Mouse (Mus musculus) brain, adult 2 months (tissue): ENCODE results near the gene Malrd1.
A peak's percentile ranks its signal among the peaks of the same experiment; 100 is the strongest.

Experiments
- DNase-seq: peaks from one replicate; pipeline ENCODE4 v3.0.0; 2011; ENCODE audit warnings: low read depth, low spot score

Gene Malrd1

DNA sequence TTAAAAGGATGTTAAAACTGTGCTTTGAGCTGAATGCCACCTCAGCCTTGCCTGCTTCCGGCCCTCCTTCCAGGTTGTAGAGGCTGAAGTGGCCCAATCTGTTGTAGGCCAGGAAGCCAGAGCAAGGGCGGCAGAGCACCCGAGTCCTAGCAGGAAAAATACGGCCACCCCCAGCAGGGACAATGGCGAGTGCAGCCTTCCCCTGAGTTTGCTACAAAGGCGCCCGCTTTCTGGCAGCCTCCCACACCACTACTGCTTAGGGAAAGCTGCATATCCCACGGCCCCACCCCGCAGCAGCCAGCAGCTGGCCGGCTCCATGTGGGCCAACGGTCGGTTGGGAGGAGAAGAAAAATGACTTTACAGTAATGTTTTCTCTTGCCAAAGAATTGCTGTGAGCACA is 503.5 kb downstream of the Malrd1 start:
- DNase-seq = no peak

- no peak for DNase-seq
Measured at GRCm38 (mm10) chr2:16031559-16031958, 505.3 kb downstream of the Malrd1 start.

DNA sequence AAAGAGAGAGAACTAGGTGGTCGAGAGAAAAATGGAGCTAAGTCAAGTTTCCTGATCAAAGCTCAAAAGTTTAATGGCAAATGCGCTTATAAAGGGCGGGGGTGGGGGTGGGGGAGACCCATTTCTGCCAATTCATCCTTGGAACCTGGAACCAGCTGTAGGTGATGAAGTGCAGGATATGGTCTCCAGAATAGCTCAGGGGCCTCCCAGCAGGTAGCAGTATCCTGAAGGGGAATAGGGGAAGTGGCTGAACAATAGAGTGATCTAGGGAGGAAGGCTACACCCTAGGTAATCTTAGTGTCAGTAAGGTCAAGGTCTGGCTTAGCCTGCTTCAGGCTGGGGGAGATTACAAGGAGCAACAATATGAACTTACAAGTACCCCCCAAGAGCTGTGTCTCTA is 506.5 kb downstream of the Malrd1 start:
- DNase-seq = no peak

DNA sequence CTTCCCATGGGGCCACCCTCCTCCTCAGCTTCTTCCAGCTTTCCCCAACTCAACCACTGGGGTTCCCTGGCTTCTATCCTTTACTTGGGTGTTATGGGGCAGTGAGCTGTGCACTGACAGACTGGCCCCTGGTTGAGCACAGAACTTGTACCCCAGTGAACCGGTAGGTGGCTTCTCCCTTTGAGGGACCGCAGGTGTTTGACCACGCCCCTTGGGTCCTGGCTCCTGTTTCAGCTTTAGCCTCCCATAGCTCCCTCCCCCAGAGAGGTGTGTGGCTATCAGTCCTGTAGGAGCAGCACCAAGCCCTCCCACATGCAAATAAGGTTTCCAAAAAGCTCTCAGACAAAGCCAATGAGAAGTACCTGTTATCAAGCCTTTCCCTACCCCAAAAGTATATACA is 584.4 kb downstream of the Malrd1 start:
- no peak for DNase-seq

DNA sequence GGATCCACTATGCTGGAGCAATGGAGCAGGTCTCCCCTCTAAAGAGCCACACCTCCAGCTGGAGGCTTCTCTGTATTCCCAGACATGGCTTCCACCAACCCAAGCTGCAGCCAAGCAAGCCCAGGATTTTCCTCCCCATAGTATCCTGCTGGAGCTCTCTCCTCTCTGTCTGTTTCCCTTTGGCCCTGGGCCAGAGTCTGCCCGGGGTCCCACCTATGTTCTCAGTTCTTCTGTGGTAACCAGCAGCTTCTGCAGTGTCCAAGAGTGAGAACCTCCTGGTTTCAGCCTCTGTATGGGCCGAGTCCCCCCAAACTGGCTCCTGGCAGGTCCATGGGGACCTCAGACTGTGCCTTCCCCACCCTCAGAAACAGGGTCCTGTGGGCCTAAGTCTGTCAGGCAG is 587.1 kb downstream of the Malrd1 start:
- DNase-seq = no peak

GRCm38 (mm10) chr2:16147999-16148398 is 621.7 kb downstream of the Malrd1 start:
- DNase-seq = no peak

GRCm38 (mm10) chr2:16152623-16153022 is 626.3 kb downstream of the Malrd1 start:
- DNase-seq = no peak

DNA sequence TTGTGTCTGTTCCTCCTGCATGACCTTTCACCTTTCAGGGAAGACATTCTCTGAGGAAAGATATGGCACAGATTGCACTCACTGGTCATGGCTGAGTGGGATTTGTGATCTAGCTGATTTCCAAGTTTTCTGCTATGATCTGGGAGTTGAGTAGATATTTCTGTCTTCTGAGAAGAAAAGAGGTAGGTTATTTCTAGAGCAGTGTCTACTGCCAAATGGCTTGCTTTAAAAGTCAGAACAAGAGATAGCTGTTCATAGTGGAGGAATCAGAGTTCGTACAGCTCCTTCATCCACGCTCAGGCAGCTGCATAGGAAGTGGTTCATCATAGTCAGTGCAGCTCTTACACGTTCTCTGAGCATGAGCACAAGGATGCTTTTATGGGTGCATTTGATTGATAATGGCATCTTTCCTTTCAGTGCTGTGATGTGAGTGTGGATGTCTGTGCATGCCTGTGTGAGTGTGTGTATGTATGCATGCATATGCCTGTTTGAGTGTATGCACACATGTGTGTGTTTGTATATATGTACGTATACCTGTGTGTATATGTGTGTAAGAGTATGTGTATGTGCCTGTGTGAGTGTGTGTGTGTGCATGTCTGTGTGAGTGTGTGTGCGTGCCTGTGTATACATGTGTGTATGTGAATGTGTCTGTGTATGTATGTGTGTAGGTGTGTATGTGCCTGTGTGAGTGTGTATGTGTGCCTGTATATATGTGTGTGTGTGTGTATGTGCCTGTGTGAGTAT is 637.1 kb downstream of the Malrd1 start:
- peak; percentile 67 for DNase-seq

GRCm38 (mm10) chr2:16168611-16169010 is 642.3 kb downstream of the Malrd1 start:
- no peak for DNase-seq

GRCm38 (mm10) chr2:16172086-16172485 is 645.8 kb downstream of the Malrd1 start:
- DNase-seq = no peak

GRCm38 (mm10) chr2:16173355-16173754 is 647.1 kb downstream of the Malrd1 start:
- DNase-seq = no peak

DNA sequence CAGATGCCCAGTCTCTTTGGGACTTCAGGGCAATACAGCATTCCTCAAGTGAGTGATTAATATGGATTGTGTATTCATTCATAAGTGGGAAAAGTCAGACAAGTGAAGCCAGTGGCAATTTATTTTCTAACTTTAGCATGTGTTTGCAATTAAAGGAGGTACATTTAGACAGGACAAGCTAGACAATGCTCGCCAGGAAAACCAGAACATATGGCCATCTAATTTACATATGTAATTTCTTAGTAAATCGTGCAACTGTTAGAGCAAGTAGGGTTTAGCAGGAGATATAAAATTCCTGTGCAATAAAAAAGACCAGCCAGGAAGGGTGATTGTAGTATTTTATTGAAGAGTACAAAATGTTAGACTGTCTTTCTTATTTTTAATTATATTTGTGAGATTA is 655.9 kb downstream of the Malrd1 start:
- DNase-seq = peak; percentile 60

GRCm38 (mm10) chr2:16183158-16183557 is 656.9 kb downstream of the Malrd1 start:
- DNase-seq = no peak

DNA sequence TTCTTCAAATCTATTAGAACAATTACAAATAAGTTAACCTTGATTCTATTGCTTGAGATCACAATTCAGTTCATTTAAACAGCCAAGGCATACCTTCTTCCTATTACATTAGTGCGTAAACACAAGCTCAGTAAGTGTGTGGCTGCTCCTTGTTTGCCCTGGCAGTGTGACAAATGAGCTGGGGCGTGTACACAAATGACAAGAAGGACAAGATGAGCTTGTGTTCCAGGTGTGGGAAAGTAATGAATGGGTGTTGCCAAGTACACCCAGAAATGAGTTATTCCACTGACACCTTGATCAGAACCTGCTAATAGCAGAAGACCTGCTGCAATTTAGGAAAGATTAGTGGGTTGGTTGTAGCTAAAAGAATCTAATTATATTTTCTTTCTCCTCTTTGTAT is 683.7 kb downstream of the Malrd1 start:
- DNase-seq = no peak

DNA sequence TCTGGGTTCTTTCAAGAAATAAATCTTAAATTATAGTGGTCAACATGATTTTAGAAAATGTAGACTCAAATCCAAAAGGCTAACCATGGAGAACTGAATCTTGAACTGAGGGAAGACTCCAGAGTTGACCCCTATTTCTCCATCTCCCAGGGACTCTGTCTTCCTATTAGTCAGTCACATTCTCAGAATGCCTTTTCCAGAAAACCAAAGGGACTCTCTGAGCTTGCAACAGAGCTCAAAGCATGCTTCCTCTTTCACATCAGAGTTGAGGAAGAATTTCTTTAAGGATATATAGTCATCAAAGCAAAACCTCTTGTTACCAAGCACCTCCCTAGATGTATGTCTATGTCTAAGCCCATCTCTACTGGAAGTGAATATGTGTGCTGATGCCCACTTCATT is 686.5 kb downstream of the Malrd1 start:
- DNase-seq = no peak

GRCm38 (mm10) chr2:16214111-16214510 is 687.8 kb downstream of the Malrd1 start:
- DNase-seq = no peak

GRCm38 (mm10) chr2:16228187-16228832 is 702.0 kb downstream of the Malrd1 start:
- peak; percentile 58 for DNase-seq

DNA sequence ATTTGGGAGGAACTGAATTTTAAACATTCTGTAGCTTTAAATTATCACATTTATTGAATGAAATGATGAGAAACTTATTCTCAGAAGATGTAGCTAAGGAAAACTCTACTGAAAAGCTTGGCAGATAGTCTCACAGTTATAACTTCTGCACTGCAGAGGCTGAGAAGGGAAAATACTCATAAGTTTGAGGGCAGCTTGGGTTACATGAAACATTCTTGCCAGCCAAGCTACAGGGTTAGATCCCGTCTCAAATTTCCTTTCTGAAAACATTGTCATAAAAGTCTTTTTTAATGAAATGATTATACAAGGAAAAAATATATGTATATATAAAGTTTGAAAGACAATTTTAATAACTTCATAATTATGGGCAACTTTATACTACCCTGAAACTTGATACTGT is 714.6 kb downstream of the Malrd1 start:
- DNase-seq = no peak

DNA sequence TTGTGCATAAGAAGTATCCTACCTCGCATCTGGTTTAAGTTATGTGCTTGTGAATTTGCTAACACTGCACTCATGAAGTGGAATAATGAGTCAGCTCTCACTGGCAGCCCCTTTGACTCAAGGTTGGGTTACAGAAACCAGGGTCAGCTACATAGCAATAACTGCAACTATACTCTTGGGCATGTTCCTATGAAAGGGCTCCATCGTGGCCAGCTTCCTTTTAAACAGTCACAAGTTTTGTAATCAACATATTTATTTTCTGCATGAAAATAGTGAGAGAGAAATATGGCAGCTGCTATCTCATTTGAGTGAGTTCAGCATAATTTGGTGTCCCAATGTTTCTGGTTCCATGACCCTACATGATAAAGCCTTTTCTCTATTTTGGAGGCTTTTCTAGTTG is 716.8 kb downstream of the Malrd1 start:
- DNase-seq = no peak

DNA sequence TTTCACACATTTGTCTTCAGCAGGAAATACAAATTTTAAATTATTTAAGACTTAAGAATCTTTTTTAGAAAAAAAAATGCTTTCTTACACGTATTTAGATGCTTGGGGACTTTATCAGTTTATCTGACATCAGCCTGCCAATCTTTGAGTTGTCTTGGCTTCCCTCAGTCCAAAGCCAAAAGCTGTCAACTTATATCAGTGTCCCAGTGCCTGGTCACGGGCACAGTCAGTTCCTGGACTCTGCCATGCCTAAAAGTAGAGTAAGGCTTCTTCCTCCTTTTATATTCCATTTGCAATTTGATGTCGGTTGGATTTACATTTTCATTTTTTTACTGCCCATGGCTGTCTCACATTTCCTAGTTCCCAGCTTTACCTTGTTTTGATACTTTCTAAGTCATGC is 722.6 kb downstream of the Malrd1 start:
- no peak for DNase-seq

DNA sequence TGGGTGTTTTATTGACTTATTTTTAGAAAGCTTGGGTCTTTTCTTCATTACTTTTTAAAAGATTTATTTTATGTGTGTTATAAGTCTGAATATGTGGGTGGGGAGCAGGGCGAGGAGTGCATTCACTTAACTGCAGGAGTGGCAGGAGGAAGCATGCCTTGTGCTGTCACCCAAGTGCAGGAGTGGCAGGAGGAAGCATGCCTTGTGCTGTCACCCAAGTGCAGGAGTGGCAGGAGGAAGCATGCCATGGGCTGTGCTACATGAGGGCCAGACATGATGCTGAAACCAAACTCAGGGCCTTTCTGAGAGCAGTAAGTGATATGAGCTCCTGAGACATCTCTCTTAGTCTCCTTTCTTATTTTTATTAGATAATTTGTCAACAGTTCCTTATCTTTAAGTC is 726.0 kb downstream of the Malrd1 start:
- no peak for DNase-seq
